Mouse (Mus musculus) hindbrain, embryonic 16.5 days (tissue): ENCODE measurements around the gene Carmil3. TPM values are rescaled to one million over a fixed set of nuclear protein-coding genes. Genes with fewer than 3 reads are reported as not detected.

Experiments used
- ATAC-seq: fragments of 200-750 bp; cut with Nextera tagmentation; 2 replicates; pipeline ENCODE4 v1.8.0; 2017; ENCODE audit warnings: moderate TSS enrichment, moderate library complexity
- H3K27ac ChIP-seq: fragments of 300-500 bp; sonication (generic); 2 replicates; pipeline ENCODE4 v1.5.1; 2014; ENCODE audit warnings: low read depth, mild to moderate bottlenecking, control low read depth, low read length, moderate library complexity
- H3K27me3 ChIP-seq: fragments of 300-500 bp; sonication (generic); replicated peaks from 2 replicates; pipeline ENCODE4 v1.6.1; 2014; ENCODE audit warnings: low read length; ENCODE audit not compliant: control insufficient read depth, insufficient read depth
- H3K36me3 ChIP-seq: fragments of 300-500 bp; sonication (generic); 2 replicates; pipeline ENCODE4 v1.6.1; 2014; ENCODE audit warnings: mild to moderate bottlenecking, low read length, moderate library complexity, mixed read lengths; ENCODE audit not compliant: control insufficient read depth, insufficient read depth
- H3K4me1 ChIP-seq: fragments of 300-500 bp; sonication (generic); 2 replicates; pipeline ENCODE4 v1.6.1; 2014; ENCODE audit warnings: low read depth, low read length; ENCODE audit not compliant: control insufficient read depth, insufficient read depth
- H3K4me2 ChIP-seq: fragments of 300-500 bp; sonication (generic); 2 replicates; pipeline ENCODE4 v1.6.1; 2014; ENCODE audit warnings: mild to moderate bottlenecking, low read length, control low read depth, moderate library complexity
- H3K4me3 ChIP-seq: fragments of 300-500 bp; sonication (generic); 2 replicates; pipeline ENCODE4 v1.5.1; 2014; ENCODE audit warnings: mild to moderate bottlenecking, low read length, control low read depth, moderate library complexity
- H3K9ac ChIP-seq: fragments of 300-500 bp; sonication (generic); 2 replicates; pipeline ENCODE4 v1.6.1; 2014; ENCODE audit warnings: low read depth, mild to moderate bottlenecking, control low read depth, low read length, moderate library complexity
- H3K9me3 ChIP-seq: fragments of 300-500 bp; sonication (generic); 2 replicates; pipeline ENCODE4 v1.6.1; 2014; ENCODE audit warnings: mild to moderate bottlenecking, low read length, moderate library complexity; ENCODE audit not compliant: control insufficient read depth
- WGBS: fragments of 180-500 bp; shearing (Covaris S2); extraction: QIAGEN DNeasy Blood & Tissue Kit; methylation state at CpG from one replicate; pipeline ENCODE4 v1.1.7; 2014; 5-methylcytosine and 5-hydroxymethylcytosine counted together
- polyA plus RNA-seq: library from polyadenylated mRNA; unstranded; fragments of >200 nt; fragmentation: Nextera tagmentation; extraction: Ambion mirVana; gene quantifications from 2 replicates; pipeline ENCODE4 v1.2.1, GENCODE M21; 2015

The Carmil3 gene
- polyA plus RNA-seq, 1 experiment from 2014 or later, result 26.2 TPM

DNA sequence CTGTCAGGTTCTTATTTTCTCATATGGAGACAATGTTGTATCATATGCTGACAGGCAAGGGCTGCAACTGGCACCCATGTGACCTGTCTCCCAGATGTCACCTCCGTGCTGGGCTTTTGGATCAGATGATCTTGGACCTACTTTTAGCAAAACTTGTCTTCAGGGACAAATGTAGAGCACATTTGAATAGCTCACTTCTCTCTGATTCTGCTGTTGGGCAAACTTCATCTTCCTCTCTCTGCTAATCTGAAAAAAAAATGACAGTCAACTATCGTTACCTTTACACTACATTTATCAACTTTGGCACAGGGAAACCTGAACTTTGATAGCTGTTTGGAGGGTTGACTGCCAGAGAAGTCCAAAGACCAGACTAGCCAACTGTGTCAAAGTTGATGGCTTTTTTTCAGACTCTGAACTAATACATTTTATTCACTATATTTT is 22.1 kb upstream of the Carmil3 start:
- H3K36me3 ChIP-seq, result no peaks in the 10 kb centered on the region
- WGBS, result 93% methylated on average over 2 of the region's 2 CpGs
- no peak overlapping the region for H3K4me2 ChIP-seq
- H3K9me3 ChIP-seq, result no peaks in the 10 kb centered on the region
- ATAC-seq, result no peak
- H3K4me3 ChIP-seq, result no peak overlapping the region
- no peaks in the 10 kb centered on the region for H3K27me3 ChIP-seq
- H3K9ac ChIP-seq, result no peak overlapping the region
- no peak overlapping the region for H3K27ac ChIP-seq
- H3K4me1 ChIP-seq, result no peaks in the 10 kb centered on the region; the same call in 1 of the 2 replicates

DNA sequence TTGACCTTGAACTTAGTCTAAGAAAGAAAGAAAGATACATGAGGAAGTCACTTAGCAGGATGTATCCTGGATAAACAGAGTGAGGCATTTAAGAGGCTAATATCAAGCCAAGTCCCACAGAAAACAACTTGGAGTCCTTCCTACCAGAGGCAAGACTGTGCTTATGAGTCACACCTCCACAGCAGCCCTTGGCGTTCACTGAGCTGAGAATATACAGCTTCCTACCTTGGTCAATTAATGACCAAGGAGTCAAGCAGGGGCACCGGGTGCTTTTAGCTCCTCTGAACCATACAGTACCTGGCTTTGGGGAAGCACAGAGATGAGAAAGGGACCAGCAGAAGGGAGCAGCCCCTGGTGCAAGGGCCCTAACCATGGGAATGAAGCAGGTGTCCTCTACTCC is 21.4 kb upstream of the Carmil3 start:
- Histone ChIP-seq H3K36me3 (no peaks in the 10 kb centered on the region), H3K4me1 (no peaks in the 10 kb centered on the region; the same call in 1 of the 2 replicates), H3K27ac (no peak overlapping the region), H3K27me3 (no peaks in the 10 kb centered on the region), H3K9me3 (no peaks in the 10 kb centered on the region), H3K4me2 (no peak overlapping the region), H3K4me3 (no peak overlapping the region), H3K9ac (no peak overlapping the region)
- ATAC-seq, result no peak
- 86% methylated on average over 2 of the region's 2 CpGs for WGBS

GRCm38 (mm10) chr14:55469821-55470220 is 20.6 kb upstream of the Carmil3 start:
- WGBS, result 87% methylated on average over 6 of the region's 6 CpGs
- Histone ChIP-seq H3K9me3 (no peaks in the 10 kb centered on the region), H3K27me3 (no peaks in the 10 kb centered on the region), H3K4me2 (no peak overlapping the region), H3K4me1 (no peaks in the 10 kb centered on the region; the same call in 1 of the 2 replicates), H3K9ac (no peak overlapping the region), H3K27ac (no peak overlapping the region), H3K4me3 (no peak overlapping the region), H3K36me3 (no peaks in the 10 kb centered on the region)
- no peak for ATAC-seq

DNA sequence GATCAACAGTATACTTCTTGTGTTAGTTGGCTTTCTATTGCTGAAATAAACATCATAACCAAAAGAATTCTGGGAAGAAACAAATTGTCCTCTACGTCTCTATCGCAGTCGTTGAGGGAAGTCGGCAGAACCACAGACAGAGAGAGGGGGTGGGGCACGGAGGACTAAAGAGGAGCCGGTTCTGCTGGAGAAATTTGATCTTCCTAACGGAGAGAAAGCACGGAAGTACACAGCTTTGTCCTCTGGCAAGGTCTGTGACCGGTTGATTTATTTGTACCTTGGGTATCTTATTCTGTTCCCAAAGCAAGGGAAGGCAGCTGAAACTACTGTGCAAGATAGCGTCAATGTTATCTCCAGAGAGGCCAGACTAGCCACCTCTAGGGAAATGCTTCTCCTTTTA is 19.6 kb upstream of the Carmil3 start:
- ATAC-seq, result no peak
- WGBS, result 12% methylated on average over 10 of the region's 10 CpGs
- Histone ChIP-seq H3K9me3 (no peaks in the 10 kb centered on the region), H3K36me3 (no peaks in the 10 kb centered on the region), H3K4me3 (no peak overlapping the region), H3K4me2 (0 out of 2 replicates have a peak overlapping the region, but pooled peaks have one; percentile 21), H3K27me3 (no peaks in the 10 kb centered on the region), H3K9ac (no peak overlapping the region), H3K4me1 (no peaks in the 10 kb centered on the region; the same call in 1 of the 2 replicates), H3K27ac (no peak overlapping the region)

GRCm38 (mm10) chr14:55475654-55476053 is 14.8 kb upstream of the Carmil3 start:
- Histone ChIP-seq H3K27ac (no peak overlapping the region), H3K4me2 (no peak overlapping the region), H3K9me3 (no peaks in the 10 kb centered on the region), H3K36me3 (no peaks in the 10 kb centered on the region), H3K4me1 (no peaks in the 10 kb centered on the region; the same call in 1 of the 2 replicates), H3K9ac (no peak overlapping the region), H3K27me3 (no peaks in the 10 kb centered on the region), H3K4me3 (no peak overlapping the region)
- no peak for ATAC-seq
- WGBS, result 58% methylated on average over 2 of the region's 2 CpGs

DNA sequence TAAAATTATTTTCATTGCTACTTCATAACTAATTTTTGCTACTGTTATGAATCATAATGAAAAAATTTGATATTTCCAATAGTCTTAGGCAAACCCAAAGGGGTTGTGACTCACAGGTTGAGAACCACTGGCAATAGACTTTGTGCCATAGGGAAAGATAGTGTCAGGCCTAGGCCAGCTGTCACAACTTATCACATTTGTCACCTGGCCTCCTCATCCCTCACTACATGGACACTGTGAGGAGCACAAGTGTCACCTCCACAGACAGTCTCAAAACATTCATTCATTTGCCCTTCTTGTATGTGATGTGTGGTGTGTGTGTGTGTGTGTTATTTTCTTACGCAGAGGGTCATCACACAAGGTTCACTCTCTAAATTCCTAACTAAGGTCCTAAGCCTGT is 13.0 kb upstream of the Carmil3 start:
- H3K9me3 ChIP-seq, result no peaks in the 10 kb centered on the region
- ATAC-seq, result no peak
- no peak overlapping the region for H3K27ac ChIP-seq
- no peaks in the 10 kb centered on the region for H3K36me3 ChIP-seq
- H3K4me3 ChIP-seq, result no peak overlapping the region
- 100% methylated on average over 1 of the region's 1 CpGs for WGBS
- no peaks in the 10 kb centered on the region for H3K27me3 ChIP-seq
- no peak overlapping the region for H3K4me2 ChIP-seq
- no peak overlapping the region for H3K9ac ChIP-seq
- no peaks in the 10 kb centered on the region for H3K4me1 ChIP-seq

DNA sequence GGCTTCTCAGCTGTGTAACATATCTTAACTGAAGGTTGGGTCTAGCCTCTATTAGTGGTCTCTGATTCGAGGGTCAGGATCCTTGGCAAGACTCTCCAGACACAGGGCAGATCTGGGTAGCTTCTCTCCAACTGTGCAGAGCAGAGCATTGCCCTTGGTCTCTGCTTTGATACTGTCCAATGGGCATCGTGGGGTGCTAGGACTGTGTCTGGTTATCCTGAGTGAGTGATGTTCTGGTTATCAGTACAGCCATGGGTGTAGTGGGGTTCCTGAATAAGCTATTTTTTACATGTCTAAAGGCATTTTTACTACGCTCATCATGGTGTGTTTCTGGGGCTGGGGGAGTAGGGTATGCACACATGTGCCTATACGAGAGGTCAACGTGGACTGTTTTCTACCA is 12.6 kb upstream of the Carmil3 start:
- H3K4me2 ChIP-seq, result no peak overlapping the region
- no peaks in the 10 kb centered on the region for H3K4me1 ChIP-seq
- 94% methylated on average over 5 of the region's 5 CpGs for WGBS
- H3K9me3 ChIP-seq, result no peaks in the 10 kb centered on the region
- no peaks in the 10 kb centered on the region for H3K27me3 ChIP-seq
- H3K36me3 ChIP-seq, result no peaks in the 10 kb centered on the region
- H3K4me3 ChIP-seq, result no peak overlapping the region
- no peak overlapping the region for H3K27ac ChIP-seq
- no peak overlapping the region for H3K9ac ChIP-seq
- no peak for ATAC-seq

DNA sequence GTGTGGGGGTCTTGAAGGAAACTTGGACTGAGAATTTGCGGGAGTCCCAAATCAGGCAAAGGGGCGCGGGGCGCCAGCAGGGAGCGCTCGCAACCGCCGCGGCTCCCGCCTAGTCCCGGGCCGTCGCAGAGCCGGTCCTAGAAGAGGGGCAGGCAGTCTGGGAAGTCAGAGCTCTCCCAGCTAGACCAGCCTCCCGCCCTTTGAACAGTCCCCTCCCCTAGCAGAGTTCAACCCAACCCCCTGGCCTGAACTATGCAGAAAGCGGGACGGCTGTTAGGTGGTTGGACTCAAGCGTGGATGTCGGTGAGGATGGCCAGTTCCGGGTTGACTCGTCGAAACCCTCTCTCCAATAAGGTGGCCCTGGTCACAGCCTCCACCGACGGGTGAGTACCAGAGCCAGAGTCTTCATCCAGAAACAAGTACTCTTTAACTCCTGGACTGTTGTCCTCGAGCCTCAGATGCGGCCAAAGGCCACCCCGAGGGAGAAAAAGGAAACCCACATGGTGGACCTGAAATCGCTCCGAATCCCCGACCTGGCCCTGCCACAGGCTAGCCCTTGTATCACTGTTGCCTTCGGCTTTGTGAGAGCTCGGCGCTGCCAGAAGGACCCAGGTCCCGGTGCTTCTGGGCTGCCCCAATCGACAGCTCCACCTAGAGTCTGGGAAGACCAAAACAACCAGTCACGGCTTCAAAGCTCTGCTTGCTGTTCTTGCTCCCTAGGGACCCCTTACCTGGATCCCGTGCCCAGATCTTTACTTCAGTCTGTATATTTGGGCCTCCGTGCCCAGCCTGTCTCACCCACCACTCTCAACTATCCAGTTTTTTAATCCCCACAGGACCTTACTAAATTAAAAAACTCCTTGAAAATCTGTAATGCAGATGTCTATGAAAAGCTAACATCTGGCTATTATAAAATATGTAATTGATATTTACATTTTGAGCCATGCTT is 11.5 kb upstream of the Carmil3 start, which contains the start of gene Dhrs4:
Gene Dhrs4, plus strand, starts transcription at position 108 of the 949 bp plus-strand sequence.
- Histone ChIP-seq H3K36me3 (no peaks in the 10 kb centered on the region), H3K4me2 (peak within 1 kb of the TSS; percentile 71), H3K27me3 (no peaks in the 10 kb centered on the region), H3K9ac (peak within 1 kb of the TSS; percentile 76), H3K9me3 (no peaks in the 10 kb centered on the region), H3K4me1 (no peaks in the 10 kb centered on the region), H3K4me3 (peak within 1 kb of the TSS; percentile 56), H3K27ac (peak within 1 kb of the TSS; percentile 49; the same call in 1 of the 2 replicates)
- under 1% methylated on average over 38 of the region's 38 CpGs for WGBS
- peak; percentile 95 for ATAC-seq

- Histone ChIP-seq H3K27ac (no peak overlapping the region), H3K27me3 (no peaks in the 10 kb centered on the region), H3K4me3 (no peak overlapping the region), H3K4me2 (no peak overlapping the region; the same call in 1 of the 2 replicates), H3K9ac (no peak overlapping the region), H3K9me3 (no peaks in the 10 kb centered on the region), H3K36me3 (no peaks in the 10 kb centered on the region), H3K4me1 (no peaks in the 10 kb centered on the region)
- no peak for ATAC-seq
- WGBS, result 94% methylated on average over 10 of the region's 10 CpGs
These were observed 10.8 kb upstream of the Carmil3 start for GRCm38 (mm10) chr14:55479629-55480028.
